Mouse (Mus musculus): ENCODE data around the gene Gcc2.

- no peak for TF ChIP-seq EP300 (IDR thresholded peaks at IDR 0.05; ENCODE audit: low read depth)
- TF ChIP-seq CTCF (IDR thresholded peaks at IDR 0.05; ENCODE audit: low read depth), result no peak
Measured at GRCm38 (mm10) chr10:58295605-58296004, 40.3 kb downstream of the Gcc2 start.
